Mouse (Mus musculus) small intestine, adult 2 months (tissue): Measurements from ENCODE around the gene Tmem132e.

ENCODE experiments used
- CTCF ChIP-seq: fragments of 200-500 bp; IDR thresholded peaks from 2 replicates; pipeline ENCODE4 v1.5.1; 2012; ENCODE audit warnings: low read depth, mild to moderate bottlenecking, control low read depth, inconsistent platforms, low read length, moderate library complexity, mixed read lengths; ENCODE audit not compliant: insufficient replicate concordance, insufficient read length; ENCODE audit errors: extremely low read depth
- POLR2A ChIP-seq: fragments of 200-500 bp; IDR thresholded peaks from 2 replicates; pipeline ENCODE4 v1.6.1; 2012; ENCODE audit warnings: low read depth, mild to moderate bottlenecking, control low read depth, inconsistent platforms, low read length, moderate library complexity

DNA sequence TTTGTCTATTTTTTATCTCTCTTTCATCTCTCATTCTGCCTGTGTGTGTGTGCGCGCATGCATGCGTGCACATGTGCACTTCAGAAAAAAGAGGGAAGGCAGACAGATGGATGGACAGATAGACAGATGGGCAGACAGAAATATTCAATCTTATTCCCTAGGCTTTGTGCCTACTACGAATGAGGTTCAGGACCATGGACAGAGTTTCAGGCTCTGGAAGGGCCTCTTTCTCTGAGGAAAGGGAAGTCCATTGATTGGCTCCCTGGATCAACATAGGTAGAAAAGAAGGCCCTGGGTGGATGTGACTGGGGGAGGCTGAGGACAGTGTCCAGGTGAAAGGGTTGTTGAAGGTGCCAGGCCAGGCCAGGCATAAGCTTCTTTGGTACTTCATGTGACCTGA, 17.1 kb upstream of the Tmem132e start:
- TF ChIP-seq POLR2A (no peak), CTCF (no peak)
